Mouse (Mus musculus) liver, embryonic 13.5 days (tissue): ENCODE measurements around the gene Zfp956. TPM values are rescaled to one million over a fixed set of nuclear protein-coding genes. Genes with fewer than 3 reads are reported as not detected.

ENCODE experiments used
- ATAC-seq: fragments of 200-750 bp; cut with Nextera tagmentation; 2 replicates; pipeline ENCODE4 v1.8.0; 2017; ENCODE audit warnings: low read depth, mild to moderate bottlenecking, moderate number of reproducible peaks, moderate library complexity
- DNase-seq: peaks from one replicate; pipeline ENCODE4 v3.0.0; 2022
- H3K27ac ChIP-seq: fragments of 300-500 bp; sonication (generic); 2 replicates; pipeline ENCODE4 v1.5.1; 2015; ENCODE audit warnings: moderate library complexity, mild to moderate bottlenecking, inconsistent platforms
- H3K27me3 ChIP-seq: fragments of 300-500 bp; sonication (generic); 2 replicates; pipeline ENCODE4 v1.6.1; 2015; ENCODE audit warnings: mild to moderate bottlenecking, inconsistent platforms
- H3K36me3 ChIP-seq: fragments of 300-500 bp; sonication (generic); 2 replicates; pipeline ENCODE4 v1.6.1; 2015; ENCODE audit warnings: mild to moderate bottlenecking, inconsistent platforms
- H3K4me1 ChIP-seq: fragments of 300-500 bp; sonication (generic); replicated peaks from 2 replicates; pipeline ENCODE4 v1.6.1; 2015; ENCODE audit warnings: inconsistent platforms
- H3K4me2 ChIP-seq: fragments of 300-500 bp; sonication (generic); 2 replicates; pipeline ENCODE4 v1.6.1; 2015; ENCODE audit warnings: inconsistent platforms, mild to moderate bottlenecking, moderate library complexity
- H3K4me3 ChIP-seq: fragments of 300-500 bp; sonication (generic); replicated peaks from 2 replicates; pipeline ENCODE4 v1.5.1; 2015; ENCODE audit warnings: mild to moderate bottlenecking, inconsistent platforms
- H3K9ac ChIP-seq: fragments of 300-500 bp; sonication (generic); 2 replicates; pipeline ENCODE4 v1.6.1; 2015; ENCODE audit warnings: mild to moderate bottlenecking, inconsistent platforms
- H3K9me3 ChIP-seq: fragments of 300-500 bp; sonication (generic); replicated peaks from 2 replicates; pipeline ENCODE4 v1.6.1; 2016; ENCODE audit warnings: inconsistent platforms
- WGBS: fragments of 180-500 bp; shearing (Covaris S2); methylation state at CpG from one replicate; pipeline ENCODE4 v1.1.7; 2015; ENCODE audit not compliant: insufficient replicate concordance; 5-methylcytosine and 5-hydroxymethylcytosine counted together
- polyA plus RNA-seq: library from polyadenylated mRNA; unstranded; fragments of >200 nt; fragmentation: Nextera tagmentation; extraction: Ambion mirVana; gene quantifications from 2 replicates; pipeline ENCODE4 v1.2.1, GENCODE M21; 2015

Zfp956 gene
- polyA plus RNA-seq, 1 experiment from 2014 or later = 3.5 TPM

GRCm38 (mm10) chr6:47978897-47979368 lies 25.7 kb downstream of the Zfp956 start:
- DNase-seq (peak; percentile 71), ATAC-seq (peak; percentile 93)
- 7% methylated on average over 6 of the region's 6 CpGs for WGBS
- no peaks in the 10 kb centered on the region for H3K9me3 ChIP-seq
- H3K27me3 ChIP-seq = no peaks in the 10 kb centered on the region
- no peak overlapping the region for H3K27ac ChIP-seq
- H3K4me3 ChIP-seq = no peak overlapping the region
- H3K36me3 ChIP-seq = no peaks in the 10 kb centered on the region
- H3K4me1 ChIP-seq = no peaks in the 10 kb centered on the region
- H3K4me2 ChIP-seq = no peak overlapping the region
- H3K9ac ChIP-seq = no peak overlapping the region

- H3K4me1 ChIP-seq = no peaks in the 10 kb centered on the region
- no peak overlapping the region for H3K4me2 ChIP-seq
- ATAC-seq = no peak
- no peaks in the 10 kb centered on the region for H3K36me3 ChIP-seq
- H3K9ac ChIP-seq = no peak overlapping the region
- no peaks in the 10 kb centered on the region for H3K27me3 ChIP-seq
- DNase-seq = no peak
- no peaks in the 10 kb centered on the region for H3K9me3 ChIP-seq
- no peak overlapping the region for H3K27ac ChIP-seq
- WGBS = 29% methylated on average over 2 of the region's 2 CpGs
- no peak overlapping the region for H3K4me3 ChIP-seq
These were observed 30.7 kb downstream of the Zfp956 start for GRCm38 (mm10) chr6:47983936-47984335.

GRCm38 (mm10) chr6:47995661-47996060 lies 42.5 kb downstream of the Zfp956 start:
- WGBS = 74% methylated on average over 9 of the region's 9 CpGs
- DNase-seq = no peak
- Histone ChIP-seq H3K4me2 (no peak overlapping the region), H3K36me3 (no peaks in the 10 kb centered on the region), H3K4me1 (no peaks in the 10 kb centered on the region), H3K27ac (no peak overlapping the region), H3K4me3 (no peak overlapping the region), H3K9ac (no peak overlapping the region), H3K9me3 (no peaks in the 10 kb centered on the region), H3K27me3 (no peaks in the 10 kb centered on the region)
- no peak for ATAC-seq

GRCm38 (mm10) chr6:48010727-48011126 lies 57.5 kb downstream of the Zfp956 start:
- H3K4me2 ChIP-seq = no peak overlapping the region
- no peak overlapping the region for H3K4me3 ChIP-seq
- no peak for DNase-seq
- no peak overlapping the region for H3K27ac ChIP-seq
- H3K9me3 ChIP-seq = no peaks in the 10 kb centered on the region
- WGBS = 63% methylated on average over 8 of the region's 8 CpGs
- peaks cover 3% of the 10 kb centered on the region for H3K4me1 ChIP-seq
- no peaks in the 10 kb centered on the region for H3K36me3 ChIP-seq
- no peak overlapping the region for H3K9ac ChIP-seq
- H3K27me3 ChIP-seq = no peaks in the 10 kb centered on the region
- ATAC-seq = no peak

Other genes with a start within 250 kb of the Zfp956 start
- gene Pdia4, start 140.0 kb upstream of the Zfp956 start, polyA plus RNA-seq = 117 and 141 TPM in 2 replicates
- gene Zfp786, start 122.5 kb upstream of the Zfp956 start, polyA plus RNA-seq = 0.61 and 0.70 TPM in 2 replicates
- 2.2 TPM in 2 replicates for gene Zfp398, start 117.7 kb upstream of the Zfp956 start, polyA plus RNA-seq
- 3.1 and 3.8 TPM in 2 replicates for gene Zfp282, start 76.2 kb upstream of the Zfp956 start, polyA plus RNA-seq
- gene Zfp212, start 32.9 kb upstream of the Zfp956 start, polyA plus RNA-seq = 6.8 and 7.0 TPM in 2 replicates
- gene Zfp777, start 95.5 kb downstream of the Zfp956 start, polyA plus RNA-seq = 2.8 and 3.1 TPM in 2 replicates
- 3.9 and 5.0 TPM in 2 replicates for gene Zfp746, start 133.2 kb downstream of the Zfp956 start, polyA plus RNA-seq